Mouse (Mus musculus) B cell, adult 62 days (primary cell): ENCODE data around the gene Diablo. TPM values are rescaled to one million over a fixed set of nuclear protein-coding genes. Genes with fewer than 3 reads are reported as not detected.

Source experiments
- total RNA-seq: library from RNA; stranded (reverse); gene quantifications from 4 replicates; pipeline ENCODE4 v1.2.4, GENCODE M21; 2023

Gene Diablo
- 63.2 to 72.6 TPM (median 68.3 TPM) in 4 replicates for total RNA-seq

GRCm38 (mm10) chr5:123523692-123524392, at the start of gene Diablo:
Diablo (minus strand) TSS chr5:123524176.

GRCm38 (mm10) chr5:123572357-123573186, 48.6 kb upstream of the Diablo start, which contains the start of gene Vps33a:
Vps33a (minus strand) TSS chr5:123573038.

GRCm38 (mm10) chr5:123525281-123525680, 1.3 kb upstream of the Diablo start, which contains the start of gene Gm49027:
Gm49027 (minus strand) TSS chr5:123525488.

GRCm38 (mm10) chr5:123510160-123510559, 13.8 kb downstream of the Diablo start, which contains the start of gene B3gnt4:
B3gnt4 (plus strand) TSS chr5:123510460.

GRCm38 (mm10) chr5:123489112-123489785, 34.7 kb downstream of the Diablo start, which contains the start of the genes Lrrc43 and Il31:
Lrrc43 (plus strand) TSS chr5:123489305.
Il31 (minus strand) TSS chr5:123489489.

Other genes with a start within 250 kb of the Diablo start
- gene Bcl7a, start 180.3 kb downstream of the Diablo start, total RNA-seq = 53.7 to 55.1 TPM (median 54.6 TPM) in 4 replicates
- gene Mlxip, start 129.4 kb downstream of the Diablo start, total RNA-seq = 131 to 140 TPM (median 134 TPM) in 4 replicates
- gene Lrrc43, start 34.9 kb downstream of the Diablo start, total RNA-seq = not detected in 4 replicates
- gene Il31, start 34.7 kb downstream of the Diablo start, total RNA-seq = not detected in 4 replicates
- not detected in 4 replicates for gene B3gnt4, start 13.7 kb downstream of the Diablo start, total RNA-seq
- 3.9 to 9.7 TPM (median 5.4 TPM) in 4 replicates for gene Gm49027, start 1.3 kb upstream of the Diablo start, total RNA-seq
- gene Vps33a, start 48.9 kb upstream of the Diablo start, total RNA-seq = 46.7 to 56.8 TPM (median 52.6 TPM) in 4 replicates
- gene Clip1, start 160.4 kb upstream of the Diablo start, total RNA-seq = 24.8 to 28.9 TPM (median 25.7 TPM) in 4 replicates
- 73.5 to 83.3 TPM (median 77.5 TPM) in 4 replicates for gene Zcchc8, start 196.9 kb upstream of the Diablo start, total RNA-seq
- 260 to 275 TPM (median 271 TPM) in 4 replicates for gene Rsrc2, start 225.2 kb upstream of the Diablo start, total RNA-seq
- gene Kntc1, start 225.5 kb upstream of the Diablo start, total RNA-seq = 1.2 to 1.8 TPM (median 1.5 TPM) in 4 replicates